Mouse (Mus musculus) ZHBTc4 (cell line): ENCODE data around the gene Rhox7b.
A peak's percentile ranks its signal among the peaks of the same experiment; 100 is the strongest.
"Not testable (repeated sequence)": the region's sequence is repeated elsewhere in the genome, so short reads cannot be mapped to it uniquely, and the experiment has no call there.

Experiments
- DNase-seq: peaks from one replicate; pipeline ENCODE4 v3.0.0-alpha.2; 2011; ENCODE audit warnings: low read depth, low spot score

Rhox7b gene

GRCm38 (mm10) chrX:37897132-37897531 is at the start of gene Rhox7b:
Rhox7b (minus strand) TSS chrX:37897232.
- DNase-seq: not testable (repeated sequence)

GRCm38 (mm10) chrX:37916311-37916710 is 19.3 kb upstream of the Rhox7b start:
- peak; percentile 55 for DNase-seq

- peak; percentile 59 for DNase-seq
Measured at GRCm38 (mm10) chrX:37908581-37908980, 11.5 kb upstream of the Rhox7b start.

DNA sequence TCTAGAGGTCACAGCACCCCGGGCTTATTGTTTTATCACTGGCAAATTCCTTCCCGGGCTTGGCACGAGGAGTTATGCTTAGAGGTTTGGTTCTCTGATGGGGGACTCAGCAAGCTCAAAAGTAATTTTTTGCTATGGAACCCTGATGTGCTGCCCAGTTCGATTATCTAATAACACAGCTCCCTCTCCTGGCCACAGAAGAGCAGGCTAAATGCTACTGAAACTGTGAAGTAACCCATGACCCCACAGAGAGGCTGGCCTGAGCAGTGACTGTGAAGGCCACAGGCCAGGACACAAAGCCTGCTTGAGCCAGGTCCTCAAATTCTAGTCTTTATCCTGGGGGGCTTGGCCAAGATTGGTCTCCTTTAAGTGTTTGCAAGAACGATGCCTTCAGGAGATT is 6.7 kb upstream of the Rhox7b start:
- no peak for DNase-seq

GRCm38 (mm10) chrX:37901670-37902069 is 4.6 kb upstream of the Rhox7b start, which contains the start of gene Rhox9:
Rhox9 (minus strand) TSS chrX:37901770.
- not testable (repeated sequence) for DNase-seq

GRCm38 (mm10) chrX:37878844-37879243 is 18.2 kb downstream of the Rhox7b start, which contains the start of gene Rhox8:
Rhox8 (minus strand) TSS chrX:37878944.
- DNase-seq: no peak

- no peak for DNase-seq
Measured at GRCm38 (mm10) chrX:37871641-37872040, 25.4 kb downstream of the Rhox7b start.
